Mouse (Mus musculus) embryo, embryonic 11.5 days (tissue): ENCODE measurements at regions not wholly inside any gene's neighbourhood (a gene's known extent, or its start where the extent isn't known, plus 50 kb on each side); places are given as distances from the start of the nearest gene placed in this dataset.

Source experiments
- DNase-seq: peaks from one replicate; pipeline ENCODE4 v3.0.0-alpha.2; 2012; ENCODE audit warnings: low read depth, low spot score

DNA sequence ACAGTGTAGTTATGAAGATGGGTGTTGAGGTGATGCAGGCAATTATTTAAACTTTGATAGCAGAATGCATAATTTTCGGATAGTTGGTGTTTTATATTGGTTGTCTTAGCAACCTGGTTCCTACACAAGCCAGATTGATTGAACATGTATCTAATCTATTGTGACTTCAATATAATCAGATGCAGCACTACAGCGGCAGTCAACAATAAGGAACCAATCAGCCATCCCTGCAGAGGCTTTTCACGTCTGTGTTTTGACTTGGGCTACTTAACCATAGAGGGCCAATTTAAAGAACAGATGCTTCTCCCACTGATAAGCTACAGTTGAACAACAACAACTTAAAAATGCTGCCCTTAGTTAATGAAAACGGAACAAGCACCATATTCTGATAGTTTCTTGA, 267.8 kb downstream of the Lmo7 start:
- no peak for DNase-seq

DNA sequence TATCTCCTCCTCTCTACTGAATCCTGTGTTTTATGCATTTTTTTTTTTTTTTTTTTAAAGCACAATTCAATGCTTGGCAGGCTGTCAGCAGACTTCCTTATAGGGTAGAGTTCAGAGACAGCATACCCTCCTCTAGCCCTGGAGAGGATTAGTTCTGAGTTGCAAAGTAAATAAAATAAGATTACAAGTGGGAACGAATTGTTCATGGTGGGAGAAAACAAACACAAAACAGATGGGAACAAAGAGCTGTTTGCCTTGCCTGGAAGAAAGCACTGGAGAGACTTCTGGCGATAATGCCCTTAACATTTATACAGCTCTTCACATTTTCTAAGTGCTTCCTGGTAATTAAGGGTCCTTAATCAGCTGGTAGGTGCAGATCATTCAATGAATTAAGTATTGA, 254.6 kb downstream of the Lmo7 start:
- no peak for DNase-seq
